Mouse (Mus musculus) mature B cell (primary cell): ENCODE data around the gene Fars2.
"Not testable (repeated sequence)": the region's sequence is repeated elsewhere in the genome, so short reads cannot be mapped to it uniquely, and the experiment has no call there.

Source experiments
- in situ Hi-C: fragments of 300-500 bp; cut with MboI; formaldehyde crosslinking; loops from 2 replicates; pipeline ENCODE4 v1.14.3; 2019

Gene Fars2

GRCm38 (mm10) chr13:36460473-36460872 lies 343.3 kb downstream of the Fars2 start:
- in situ Hi-C loops, result no loop called here

- in situ Hi-C loops, result no loop called here
These were observed 346.5 kb downstream of the Fars2 start for GRCm38 (mm10) chr13:36463669-36464068.

- in situ Hi-C loops, result not testable (repeated sequence)
These were observed 348.9 kb downstream of the Fars2 start for GRCm38 (mm10) chr13:36466076-36466475.

- in situ Hi-C loops, result no loop called here
These were observed 349.3 kb downstream of the Fars2 start for GRCm38 (mm10) chr13:36466515-36466921.

GRCm38 (mm10) chr13:36467849-36468248 lies 350.6 kb downstream of the Fars2 start:
- in situ Hi-C loops, result no loop called here

- in situ Hi-C loops, result no loop called here
These were observed 351.8 kb downstream of the Fars2 start for GRCm38 (mm10) chr13:36468963-36469362.

GRCm38 (mm10) chr13:36469412-36470125 lies 352.4 kb downstream of the Fars2 start:
- in situ Hi-C loops, result no loop called here

- in situ Hi-C loops, result no loop called here
These were observed 360.4 kb downstream of the Fars2 start for GRCm38 (mm10) chr13:36477648-36478047.

GRCm38 (mm10) chr13:36478243-36478642 lies 361.0 kb downstream of the Fars2 start:
- in situ Hi-C loops, result no loop called here

- in situ Hi-C loops, result no loop called here
These were observed 362.9 kb downstream of the Fars2 start for GRCm38 (mm10) chr13:36480101-36480500.

GRCm38 (mm10) chr13:36484391-36484790 lies 367.2 kb downstream of the Fars2 start:
- in situ Hi-C loops, result no loop called here

- in situ Hi-C loops, result no loop called here
These were observed 369.5 kb downstream of the Fars2 start for GRCm38 (mm10) chr13:36486756-36487155.

GRCm38 (mm10) chr13:36489365-36489764 lies 372.2 kb downstream of the Fars2 start:
- in situ Hi-C loops, result no loop called here

GRCm38 (mm10) chr13:36490612-36491011 lies 373.4 kb downstream of the Fars2 start:
- in situ Hi-C loops, result no loop called here

- in situ Hi-C loops, result no loop called here
These were observed 375.2 kb downstream of the Fars2 start for GRCm38 (mm10) chr13:36492397-36492796.

GRCm38 (mm10) chr13:36493294-36493693 lies 376.1 kb downstream of the Fars2 start:
- in situ Hi-C loops, result no loop called here

- in situ Hi-C loops, result no loop called here
These were observed 376.6 kb downstream of the Fars2 start for GRCm38 (mm10) chr13:36493762-36494161.

- in situ Hi-C loops, result no loop called here
These were observed 378.8 kb downstream of the Fars2 start for GRCm38 (mm10) chr13:36495980-36496379.

GRCm38 (mm10) chr13:36497346-36497745 lies 380.1 kb downstream of the Fars2 start:
- in situ Hi-C loops, result no loop called here

GRCm38 (mm10) chr13:36500370-36500905 lies 383.2 kb downstream of the Fars2 start:
- in situ Hi-C loops, result no loop called here

- in situ Hi-C loops, result no loop called here
These were observed 386.3 kb downstream of the Fars2 start for GRCm38 (mm10) chr13:36503551-36503950.

GRCm38 (mm10) chr13:36503991-36504390 lies 386.8 kb downstream of the Fars2 start:
- in situ Hi-C loops, result no loop called here

GRCm38 (mm10) chr13:36505730-36506129 lies 388.5 kb downstream of the Fars2 start:
- in situ Hi-C loops, result no loop called here

- in situ Hi-C loops, result no loop called here
These were observed 389.1 kb downstream of the Fars2 start for GRCm38 (mm10) chr13:36506315-36506714.
